Comparison of ENCODE assay signal across 8 mouse cellular contexts in genomic region chr14:75284193-75284915, GRCm38 (mm10). TPM values are rescaled to one million over a fixed set of nuclear protein-coding genes. Genes with fewer than 3 reads are reported as not detected.
A peak's percentile ranks its signal among the peaks of the same experiment; 100 is the strongest.
DNase-seq lines count a peak whose midpoint lies in the region; ATAC-seq and TF ChIP-seq lines count a peak whose summit lies in the region.

Gene Zc3h13 (plus strand): TSS chr14:75284373.

- H3K9me3 ChIP-seq in hindbrain, postnatal 0 days (ENCODE audit: low read length) = no peaks in the 10 kb centered on the region

- peak within 1 kb of the TSS; percentile 93 for H3K4me3 ChIP-seq in gastrocnemius, adult 2 months
- peak within 1 kb of the TSS; percentile 100 for H3K4me3 ChIP-seq in hindbrain, postnatal 0 days (ENCODE audit: low read length)
- H3K4me3 ChIP-seq in left cerebral cortex, adult 2 months = peak within 1 kb of the TSS; percentile 98

- no peaks in the 10 kb centered on the region for H3K27me3 ChIP-seq in hindbrain, postnatal 0 days (ENCODE audit: insufficient read depth, low read length)

- no peaks in the 10 kb centered on the region for H3K36me3 ChIP-seq in hindbrain, postnatal 0 days (ENCODE audit: insufficient read depth, low read length)

- H3K27ac ChIP-seq in gastrocnemius, adult 2 months = peak within 1 kb of the TSS; percentile 95
- H3K27ac ChIP-seq in hindbrain, postnatal 0 days = peak within 1 kb of the TSS; percentile 90
- H3K27ac ChIP-seq in left cerebral cortex, adult 2 months = peak within 1 kb of the TSS; percentile 83

- peak; percentile 95 for DNase-seq in ZHBTc4 (ENCODE audit: low read depth, low spot score)
- peak; percentile 96 for DNase-seq in gastrocnemius, adult 2 months
- peak; percentile 96 for DNase-seq in hindbrain, postnatal 0 days (ENCODE audit: low spot score)
- DNase-seq in left cerebral cortex, adult 2 months (ENCODE audit: extremely low spot score in 1 of 2, low spot score in 2 of 2) = peak; percentile 95 to 98
- peak; percentile 96 to 97 for DNase-seq in right cerebral cortex, adult 2 months (ENCODE audit: low spot score in 2 of 2)
- peak; percentile 97 for DNase-seq in urinary bladder, postnatal 14 days (ENCODE audit: low spot score)

- under 1% methylated on average over 60 of the region's 61 CpGs for WGBS in hindbrain, postnatal 0 days

- intact Hi-C loops in gastrocnemius, adult 2 months (cut with DNase I) = loop anchor here (10.0 kb wide), 2 partner anchors 550 to 820 kb away; partner anchors contain the start of gene Esd
- intact Hi-C loops in left cerebral cortex, adult 2 months (cut with DNase I) = loop anchor here (2.0 to 5.0 kb wide), 4 partner anchors 47 to 543 kb away; partner anchors contain the start of gene Siah3

- peak; percentile 99 for ATAC-seq in common myeloid progenitor, adult 5-6 weeks (replicated peaks; ENCODE audit: low read depth, poor library complexity, severe bottlenecking)
- peak; percentile 99 for ATAC-seq in hindbrain, postnatal 0 days
- peak; percentile 99 for ATAC-seq in megakaryocyte, adult 5-6 weeks (ENCODE audit: poor library complexity, severe bottlenecking)

- H3K9ac ChIP-seq in hindbrain, postnatal 0 days (replicated peaks; ENCODE audit: low read length) = peak within 1 kb of the TSS; percentile 94

- TF ChIP-seq CTCF in gastrocnemius, adult 2 months (IDR thresholded peaks at IDR 0.05) = no peak
- peak; percentile 41 for TF ChIP-seq CTCF in hindbrain, postnatal 0 days (IDR thresholded peaks at IDR 0.05; ENCODE audit: low read depth)
- no peak; the same call in 1 of the 2 replicates for TF ChIP-seq CTCF in left cerebral cortex, adult 2 months (IDR thresholded peaks at IDR 0.05)

- H3K4me1 ChIP-seq in hindbrain, postnatal 0 days (ENCODE audit: insufficient read depth, low read length) = peaks cover 7% of the 10 kb centered on the region

- H3K4me2 ChIP-seq in hindbrain, postnatal 0 days (ENCODE audit: low read depth, low read length) = peak within 1 kb of the TSS; percentile 64

RNA-seq across cellular contexts. Expression of gene Zc3h13, which starts in this region (rescaled TPM):
- 38.4 and 38.6 TPM in 2 replicates for total RNA-seq in common myeloid progenitor, adult 5-6 weeks (2017)
- 10 to 100 TPM; 14.7 to 15.3 TPM for total RNA-seq in gastrocnemius, adult 2 months (2021)
- total RNA-seq in hindbrain, postnatal 0 days (2014; rRNA removed) = 13.5 and 25.6 TPM in 2 replicates
- polyA plus RNA-seq in hindbrain, postnatal 0 days (2015; fragmentation: Nextera tagmentation; extraction: Ambion mirVana) = 43.1 and 45.1 TPM in 2 replicates
- 10 to 100 TPM; 65.5 to 66.9 TPM for total RNA-seq in left cerebral cortex, adult 2 months (2021)
- 15.2 and 17.8 TPM in 2 replicates for total RNA-seq in megakaryocyte, adult 5-6 weeks (2015)
- total RNA-seq in megakaryocyte, adult 5-6 weeks (2017) = 16.4 and 19.1 TPM in 2 replicates

Comparison
In these comparisons a context has a peak if more than half of its experiments do, and no peak if none do; other contexts are left out.
1. Peak in every context shown above with its lines: DNase-seq, ATAC-seq, H3K4me3 ChIP-seq and H3K27ac ChIP-seq.